Mouse (Mus musculus) cerebellum, adult 2 months (tissue): ENCODE measurements around the gene Cers3.

Experiments
- CTCF ChIP-seq: fragments of 200-500 bp; IDR thresholded peaks from 2 replicates; pipeline ENCODE4 v1.5.1; 2011; ENCODE audit warnings: low read depth, mild to moderate bottlenecking, control low read depth, low read length, moderate library complexity, borderline replicate concordance; ENCODE audit not compliant: insufficient read depth
- POLR2A ChIP-seq: fragments of 200-500 bp; IDR thresholded peaks from 2 replicates; pipeline ENCODE4 v1.6.1; 2011; ENCODE audit warnings: low read length, control low read depth, borderline replicate concordance; ENCODE audit not compliant: insufficient read depth

DNA sequence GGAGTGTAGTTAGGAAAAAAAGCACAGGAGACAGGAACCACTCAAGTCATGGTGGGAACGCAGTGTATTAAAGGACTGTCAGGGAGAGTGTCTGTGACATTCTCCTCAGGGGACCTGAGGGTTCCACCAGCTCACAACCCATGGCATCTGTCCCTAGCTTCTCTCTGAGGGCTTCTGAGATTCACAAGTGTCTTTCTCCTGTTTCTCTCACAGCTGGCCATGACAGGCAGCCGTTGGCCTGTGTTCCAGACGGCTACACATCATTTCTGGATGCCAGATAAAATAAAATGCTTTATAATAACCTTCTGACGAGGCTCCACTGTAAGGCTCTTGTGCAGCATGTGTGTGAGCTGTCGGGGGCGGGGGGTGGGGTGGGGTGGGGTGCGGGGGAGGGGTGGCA, 128.2 kb downstream of the Cers3 start:
- no peak for TF ChIP-seq CTCF
- no peak for TF ChIP-seq POLR2A
